Mouse (Mus musculus) G1E (cell line): ENCODE measurements at regions not wholly inside any gene's neighbourhood (a gene's known extent, or its start where the extent isn't known, plus 50 kb on each side); places are given as distances from the start of the nearest gene placed in this dataset.

Experiments used
- CTCF ChIP-seq: IDR thresholded peaks from 2 replicates; pipeline ENCODE4 v1.5.1; 2012; ENCODE audit warnings: low read depth, low read length, inconsistent platforms, mixed read lengths
- GATA1 ChIP-seq: IDR thresholded peaks from 2 replicates; pipeline ENCODE4 v1.6.1; 2012; ENCODE audit warnings: borderline replicate concordance, low read length, inconsistent platforms, mixed read lengths
- GATA2 ChIP-seq: IDR thresholded peaks from 2 replicates; pipeline ENCODE4 v1.6.1; 2012; ENCODE audit warnings: low read depth, low read length, inconsistent platforms, borderline replicate concordance
- POLR2AphosphoS5 ChIP-seq: IDR thresholded peaks from 2 replicates; pipeline ENCODE4 v1.6.1; 2012; ENCODE audit warnings: low read depth, low read length, inconsistent platforms; ENCODE audit not compliant: insufficient replicate concordance
- TAL1 ChIP-seq: conservative IDR thresholded peaks from 2 replicates; pipeline ENCODE4 v1.6.1; 2012; ENCODE audit warnings: low read depth, low read length, inconsistent platforms, mixed read lengths

DNA sequence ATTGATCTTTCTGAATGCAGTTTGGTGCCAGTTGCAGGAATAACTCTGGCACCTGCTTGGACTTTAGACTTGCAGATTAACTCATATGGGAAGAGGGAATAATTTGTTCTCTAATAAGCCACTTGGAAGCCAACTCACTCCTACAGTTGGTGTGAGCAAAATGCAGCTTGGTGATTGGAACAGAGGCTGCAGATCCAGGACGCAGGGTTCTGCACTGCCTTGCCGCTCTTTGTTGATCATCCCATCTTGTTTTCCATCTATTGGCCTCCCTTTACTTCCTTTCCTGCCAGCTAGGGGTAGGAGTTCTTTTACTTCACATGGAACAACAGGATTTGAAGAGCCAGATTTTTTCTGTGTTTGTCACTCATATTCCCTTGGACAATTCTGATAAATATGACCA, 120.9 kb upstream of the 1700012A03Rik start:
- TF ChIP-seq CTCF (no peak), GATA1 (no peak), TAL1 (no peak), POLR2AphosphoS5 (no peak), GATA2 (no peak)
